In genomic region chr7:118304338-118304737, GRCm38 (mm10) we compare ENCODE assay signal across 15 mouse cellular contexts.
DNase-seq lines count a peak whose midpoint lies in the region; ATAC-seq and TF ChIP-seq lines count a peak whose summit lies in the region.
"Had no signal": no experiment of that assay in that cellular context is flagged by ENCODE, and none has a peak within 500 bp of the region (broad histone marks: within the 10 kb centered on the region; RNA-seq: fewer than 3 reads in every experiment).

No protein-coding gene starts in this region.

- intact Hi-C loops in gastrocnemius, adult 2 months (cut with DNase I), result loop anchor here (1.0 to 10.0 kb wide), 3 partner anchors 144 to 380 kb away; partner anchors contain the start of gene Syt17
- intact Hi-C loops in gastrocnemius, postnatal 36 days (cut with DNase I), result loop anchor here (2.0 kb wide), 3 partner anchors 104 to 214 kb away; partner anchors contain the start of gene Syt17

- peak overlapping the region; percentile 38; the same call in 1 of the 2 replicates for H3K27ac ChIP-seq in gastrocnemius, adult 2 months
- H3K27ac ChIP-seq: embryonic facial prominence, embryonic 10.5 days; embryonic facial prominence, embryonic 13.5 days; forebrain, embryonic 12.5 days; forebrain, embryonic 15.5 days; hindbrain, embryonic 10.5 days; hindbrain, embryonic 14.5 days; hindbrain, postnatal 0 days had no signal

- H3K4me3 ChIP-seq in gastrocnemius, adult 2 months, result no peak overlapping the region
- H3K4me3 ChIP-seq: embryonic facial prominence, embryonic 13.5 days; erythroblast, embryonic 14.5 days; forebrain, embryonic 12.5 days; forebrain, embryonic 15.5 days; hindbrain, embryonic 10.5 days had no signal

- no peak for TF ChIP-seq CTCF in gastrocnemius, adult 2 months (IDR thresholded peaks at IDR 0.05)

- peak; percentile 51 for ATAC-seq in granulocyte monocyte progenitor cell, adult 5-6 weeks (replicated peaks; ENCODE audit: poor library complexity, severe bottlenecking)

- no peak for DNase-seq in gastrocnemius, adult 2 months
- DNase-seq in gastrocnemius, postnatal 36 days, result no peak
- peak; percentile 12 for DNase-seq in lung, postnatal 36 days
- no peak for DNase-seq in lung, postnatal 10 days
- no peak for DNase-seq in right cerebral cortex, adult 18-20 months
- no peak for DNase-seq in embryo, embryonic 11 days
